ENCODE assay signal across 26 mouse cellular contexts in the genomic region with DNA sequence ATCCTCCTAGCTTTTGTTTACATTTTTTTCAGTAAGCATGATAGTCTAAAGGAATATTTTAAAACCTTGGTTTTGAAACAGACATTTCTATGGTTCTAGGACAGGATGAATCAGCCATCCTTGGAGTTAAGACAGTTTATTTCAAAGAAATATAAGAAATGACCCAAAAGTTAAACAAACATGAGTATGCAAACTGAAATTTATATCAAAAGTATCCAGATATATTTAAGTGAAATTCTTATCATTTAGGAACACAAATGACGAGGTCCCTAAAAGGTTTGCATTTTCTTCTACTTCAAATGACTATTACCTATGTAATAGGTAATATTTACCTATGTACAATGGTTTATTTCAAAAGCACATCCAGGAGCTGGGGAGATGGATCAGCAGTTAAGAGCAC.
A peak's percentile ranks its signal among the peaks of the same experiment; 100 is the strongest.
DNase-seq lines count a peak whose midpoint lies in the region; ATAC-seq and TF ChIP-seq lines count a peak whose summit lies in the region.
"Had no signal": no experiment of that assay in that cellular context is flagged by ENCODE, and none has a peak within 500 bp of the region (broad histone marks: within the 10 kb centered on the region; RNA-seq: fewer than 3 reads in every experiment).

No protein-coding gene starts in this region.

- DNase-seq in hindbrain, embryonic 14.5 days (ENCODE audit: low spot score), result no peak
- DNase-seq in hindbrain, embryonic 10.5 days (ENCODE audit: low spot score), result no peak
- no peak for DNase-seq in midbrain, embryonic 10.5 days (ENCODE audit: low spot score)
- DNase-seq in liver, embryonic 14.5 days (ENCODE audit: low read depth in 3 of 3, low spot score in 3 of 3), result no peak
- DNase-seq in thymus, postnatal 14 days, result no peak
- DNase-seq in kidney, postnatal 10 days, result no peak
- DNase-seq: adrenal gland, adult 8-10 months; cerebellum, adult 2 months; heart, adult 18-20 months; heart, postnatal 36 days; kidney, adult 9 months; left cerebral cortex, postnatal 4 days; right cerebral cortex, postnatal 25 days; thymus, postnatal 25 days had no signal

- 0 out of 2 replicates have a peak overlapping the region, but pooled peaks have one; percentile 29 for H3K27ac ChIP-seq in hindbrain, embryonic 14.5 days
- H3K27ac ChIP-seq in hindbrain, embryonic 10.5 days, result no peak overlapping the region
- no peak overlapping the region for H3K27ac ChIP-seq in midbrain, embryonic 13.5 days
- H3K27ac ChIP-seq in midbrain, embryonic 10.5 days (replicated peaks), result no peak overlapping the region
- H3K27ac ChIP-seq in liver, embryonic 14.5 days, result no peak overlapping the region; the same call in 1 of the 2 replicates
- H3K27ac ChIP-seq: embryonic facial prominence, embryonic 10.5 days; embryonic facial prominence, embryonic 15.5 days; lung, embryonic 15.5 days; stomach, embryonic 15.5 days had no signal

- no peaks in the 10 kb centered on the region for H3K36me3 ChIP-seq in hindbrain, embryonic 14.5 days (replicated peaks; ENCODE audit: control insufficient read depth, insufficient read depth)
- H3K36me3 ChIP-seq in hindbrain, embryonic 10.5 days, result no peaks in the 10 kb centered on the region
- no peaks in the 10 kb centered on the region for H3K36me3 ChIP-seq in midbrain, embryonic 13.5 days
- no peaks in the 10 kb centered on the region for H3K36me3 ChIP-seq in midbrain, embryonic 10.5 days
- no peaks in the 10 kb centered on the region for H3K36me3 ChIP-seq in liver, embryonic 14.5 days (replicated peaks; ENCODE audit: control insufficient read depth, insufficient read depth, low read depth)
- H3K36me3 ChIP-seq: embryonic facial prominence, embryonic 10.5 days; embryonic facial prominence, embryonic 15.5 days; hindbrain, embryonic 13.5 days; lung, embryonic 15.5 days; stomach, embryonic 15.5 days had no signal

- no peaks in the 10 kb centered on the region for H3K27me3 ChIP-seq in hindbrain, embryonic 14.5 days (ENCODE audit: control insufficient read depth, insufficient read depth, low read length)
- no peaks in the 10 kb centered on the region for H3K27me3 ChIP-seq in hindbrain, embryonic 10.5 days (ENCODE audit: insufficient read depth, poor library complexity, severe bottlenecking)
- H3K27me3 ChIP-seq in midbrain, embryonic 13.5 days, result no peaks in the 10 kb centered on the region
- H3K27me3 ChIP-seq in midbrain, embryonic 10.5 days (ENCODE audit: low read depth, poor library complexity, severe bottlenecking), result no peaks in the 10 kb centered on the region
- H3K27me3 ChIP-seq in liver, embryonic 14.5 days (ENCODE audit: control insufficient read depth, insufficient read depth, low read length), result no peaks in the 10 kb centered on the region
- H3K27me3 ChIP-seq: CH12.LX; embryonic facial prominence, embryonic 15.5 days; hindbrain, embryonic 13.5 days; lung, embryonic 15.5 days; megakaryocyte, embryonic 14.5 days; stomach, embryonic 15.5 days had no signal

- no peaks in the 10 kb centered on the region for H3K9me3 ChIP-seq in hindbrain, embryonic 14.5 days (ENCODE audit: control insufficient read depth, low read length)
- H3K9me3 ChIP-seq in hindbrain, embryonic 10.5 days, result no peaks in the 10 kb centered on the region
- no peaks in the 10 kb centered on the region for H3K9me3 ChIP-seq in midbrain, embryonic 13.5 days
- no peaks in the 10 kb centered on the region for H3K9me3 ChIP-seq in midbrain, embryonic 10.5 days (replicated peaks)
- H3K9me3 ChIP-seq in liver, embryonic 14.5 days (ENCODE audit: control insufficient read depth, low read length), result no peaks in the 10 kb centered on the region
- H3K9me3 ChIP-seq: embryonic facial prominence, embryonic 10.5 days; embryonic facial prominence, embryonic 15.5 days; hindbrain, embryonic 13.5 days; lung, embryonic 15.5 days; megakaryocyte, embryonic 14.5 days; stomach, embryonic 15.5 days had no signal

- WGBS in hindbrain, embryonic 14.5 days, result 91% methylated on average over 1 of the region's 1 CpGs
- WGBS in hindbrain, embryonic 10.5 days, result 84% methylated on average over 1 of the region's 1 CpGs
- 81% methylated on average over 1 of the region's 1 CpGs for WGBS in midbrain, embryonic 13.5 days
- WGBS in midbrain, embryonic 10.5 days, result 91% methylated on average over 1 of the region's 1 CpGs
- WGBS in liver, embryonic 14.5 days (ENCODE audit: insufficient replicate concordance), result 10% methylated on average over 1 of the region's 1 CpGs

- no peak for TF ChIP-seq EP300 in liver, embryonic 14.5 days (IDR thresholded peaks at IDR 0.05; ENCODE audit: low read depth)

- H3K9ac ChIP-seq in hindbrain, embryonic 14.5 days, result no peak overlapping the region
- no peak overlapping the region for H3K9ac ChIP-seq in midbrain, embryonic 13.5 days (replicated peaks)
- H3K9ac ChIP-seq in liver, embryonic 14.5 days (replicated peaks), result no peak overlapping the region
- H3K9ac ChIP-seq: embryonic facial prominence, embryonic 15.5 days; hindbrain, embryonic 13.5 days; lung, embryonic 15.5 days; stomach, embryonic 15.5 days had no signal

- H3K4me2 ChIP-seq in hindbrain, embryonic 14.5 days (replicated peaks), result no peak overlapping the region
- no peak overlapping the region for H3K4me2 ChIP-seq in midbrain, embryonic 13.5 days (replicated peaks)
- no peak overlapping the region for H3K4me2 ChIP-seq in liver, embryonic 14.5 days (ENCODE audit: low read depth)
- H3K4me2 ChIP-seq: embryonic facial prominence, embryonic 15.5 days; heart, embryonic 11.5 days; hindbrain, embryonic 13.5 days; lung, embryonic 15.5 days; stomach, embryonic 15.5 days had no signal

- TF ChIP-seq CTCF in liver, embryonic 14.5 days (IDR thresholded peaks at IDR 0.05; ENCODE audit: low read depth), result no peak

- no peaks in the 10 kb centered on the region for H3K4me1 ChIP-seq in hindbrain, embryonic 14.5 days (replicated peaks; ENCODE audit: control insufficient read depth, insufficient read depth, low read length)
- H3K4me1 ChIP-seq in hindbrain, embryonic 10.5 days (replicated peaks), result no peaks in the 10 kb centered on the region
- H3K4me1 ChIP-seq in midbrain, embryonic 13.5 days (replicated peaks), result no peaks in the 10 kb centered on the region
- no peaks in the 10 kb centered on the region for H3K4me1 ChIP-seq in midbrain, embryonic 10.5 days
- H3K4me1 ChIP-seq in liver, embryonic 14.5 days (replicated peaks; ENCODE audit: control insufficient read depth in 2 of 2, insufficient read depth in 2 of 2, low read length in 1 of 2), result peaks cover 2 to 4% of the 10 kb centered on the region in 2 experiments
- H3K4me1 ChIP-seq: embryonic facial prominence, embryonic 10.5 days; embryonic facial prominence, embryonic 15.5 days; hindbrain, embryonic 13.5 days; lung, embryonic 15.5 days; stomach, embryonic 15.5 days had no signal

- H3K4me3 ChIP-seq in hindbrain, embryonic 14.5 days (replicated peaks; ENCODE audit: low read length), result no peak overlapping the region
- no peak overlapping the region for H3K4me3 ChIP-seq in hindbrain, embryonic 10.5 days
- H3K4me3 ChIP-seq in midbrain, embryonic 13.5 days (replicated peaks), result no peak overlapping the region
- no peak overlapping the region for H3K4me3 ChIP-seq in midbrain, embryonic 10.5 days
- no peak overlapping the region for H3K4me3 ChIP-seq in liver, embryonic 14.5 days (ENCODE audit: insufficient read depth in 1 of 2, low read depth in 2 of 2, low read length in 2 of 2)
- H3K4me3 ChIP-seq: embryonic facial prominence, embryonic 10.5 days; embryonic facial prominence, embryonic 15.5 days; hindbrain, embryonic 13.5 days; lung, embryonic 15.5 days; stomach, embryonic 15.5 days had no signal

- no peak for ATAC-seq in hindbrain, embryonic 14.5 days (ENCODE audit: low FRiP score)
- 0 out of 2 replicates have a peak, but pooled peaks have one; percentile 12 for ATAC-seq in midbrain, embryonic 13.5 days
- peak; percentile 29 for ATAC-seq in liver, embryonic 14.5 days (ENCODE audit: insufficient read depth)
- peak; percentile 24 for ATAC-seq in megakaryocyte-erythroid progenitor cell, adult 5-6 weeks (replicated peaks; ENCODE audit: low FRiP score, low TSS enrichment, poor library complexity, severe bottlenecking)
- ATAC-seq: forebrain, embryonic 14.5 days; intestine, postnatal 0 days had no signal
